Mouse (Mus musculus): Measurements from ENCODE around the gene Cd300a. TPM values are rescaled to one million over a fixed set of nuclear protein-coding genes. Genes with fewer than 3 reads are reported as not detected.

Gene Cd300a
- total RNA-seq (2015) (7.7 and 8.9 TPM in 2 replicates), total RNA-seq (2017) (14.2 and 29.7 TPM in 2 replicates)

DNA sequence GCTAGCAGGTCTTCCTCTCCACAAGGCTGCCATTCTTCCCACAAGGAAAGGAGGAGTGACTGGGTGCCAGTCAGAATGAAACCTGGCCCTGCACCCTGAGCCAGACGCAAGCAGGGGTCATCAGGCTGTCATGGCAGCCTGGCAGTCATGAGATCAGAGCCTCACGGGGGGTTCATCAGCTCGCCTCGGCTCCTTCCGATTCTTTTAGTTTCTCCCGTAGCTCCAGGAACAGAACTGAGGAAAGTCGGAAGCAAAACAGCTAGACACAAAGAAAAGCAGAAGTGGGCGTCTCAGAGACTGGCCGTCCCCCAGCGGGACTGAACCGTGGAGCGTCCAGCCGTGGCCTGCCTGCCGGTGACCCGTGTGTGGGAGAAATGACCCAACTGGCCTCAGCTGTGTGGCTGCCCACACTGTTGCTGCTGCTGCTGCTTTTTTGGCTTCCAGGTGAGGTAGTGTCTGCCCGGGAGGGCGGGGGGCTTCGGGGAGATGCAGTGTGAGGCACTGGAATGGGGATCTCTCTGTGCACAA, at the start of gene Cd300a:
Gene Cd300a (plus strand): TSS at position 51 of the 528 bp plus-strand sequence.
- peak; percentile 80 for ATAC-seq (replicated peaks; ENCODE audit: poor library complexity)

DNA sequence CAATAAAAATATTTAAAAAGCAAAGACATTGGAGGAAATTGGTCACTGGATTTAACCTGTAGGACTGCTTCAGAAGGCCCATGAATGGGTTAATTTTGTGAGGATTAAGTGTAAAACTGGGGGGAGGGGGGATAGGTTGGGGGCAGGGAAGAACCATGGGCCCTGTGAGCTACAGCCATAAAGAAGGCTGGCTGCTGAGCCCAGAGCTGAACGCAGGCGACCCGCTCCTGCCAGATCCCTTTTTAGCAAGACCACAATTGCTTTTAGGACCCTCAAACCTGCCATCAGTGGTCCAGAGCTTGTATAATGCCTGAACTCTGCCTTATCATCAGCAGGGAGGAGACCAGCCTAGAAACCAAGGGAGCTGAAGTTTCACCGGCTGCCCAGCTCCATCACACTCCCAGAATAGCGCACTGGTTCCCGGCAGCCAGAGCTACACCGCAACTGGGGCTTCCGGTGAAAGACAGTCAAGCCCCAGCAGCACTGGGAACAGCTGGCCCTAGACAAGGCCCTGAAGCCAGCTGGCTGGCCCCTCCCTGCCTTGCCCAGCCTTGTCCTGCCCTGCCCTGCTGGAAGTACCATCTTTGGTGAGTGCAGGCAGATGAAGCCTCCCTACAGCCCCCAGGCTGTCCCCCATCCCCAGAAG, 45.9 kb upstream of the Cd300a start:
- peak; percentile 69 for ATAC-seq (replicated peaks; ENCODE audit: poor library complexity)

DNA sequence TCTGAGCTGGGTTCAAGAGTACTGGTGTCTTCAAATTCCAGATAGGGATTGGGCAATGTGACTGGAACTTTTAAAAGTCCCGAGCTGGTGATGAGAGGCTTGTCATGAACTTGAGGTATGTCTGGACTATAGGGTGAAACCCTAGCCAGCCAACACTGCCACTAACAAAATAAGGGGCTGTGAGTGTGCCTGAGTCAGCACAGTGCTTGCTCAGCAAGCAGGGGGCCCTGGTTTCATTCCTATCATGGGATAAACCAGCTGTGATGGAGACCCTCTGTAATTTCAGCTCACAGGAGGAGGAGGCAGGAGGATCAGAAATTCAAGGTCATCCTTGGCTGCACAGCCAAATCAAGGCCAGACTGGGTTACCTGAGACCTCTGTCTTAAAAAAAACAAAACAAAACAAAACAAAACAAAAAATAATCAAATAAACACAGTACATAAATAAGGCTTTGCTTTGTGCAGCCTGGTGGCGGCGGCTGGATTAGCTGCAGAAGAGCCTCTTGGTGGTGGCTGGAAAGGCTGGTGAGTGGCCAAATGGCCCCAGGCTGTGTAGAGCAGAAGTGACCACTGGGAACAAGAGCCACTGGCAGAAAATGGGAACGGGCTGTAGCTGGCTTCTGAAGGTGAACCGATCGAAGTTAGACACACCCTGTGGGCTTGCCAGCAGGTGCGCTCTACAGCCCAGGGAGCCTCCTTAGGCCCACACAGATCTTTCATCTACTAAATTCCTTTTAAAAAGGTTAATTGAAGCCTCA, 45.2 kb upstream of the Cd300a start:
- ATAC-seq (replicated peaks; ENCODE audit: poor library complexity), result no peak

DNA sequence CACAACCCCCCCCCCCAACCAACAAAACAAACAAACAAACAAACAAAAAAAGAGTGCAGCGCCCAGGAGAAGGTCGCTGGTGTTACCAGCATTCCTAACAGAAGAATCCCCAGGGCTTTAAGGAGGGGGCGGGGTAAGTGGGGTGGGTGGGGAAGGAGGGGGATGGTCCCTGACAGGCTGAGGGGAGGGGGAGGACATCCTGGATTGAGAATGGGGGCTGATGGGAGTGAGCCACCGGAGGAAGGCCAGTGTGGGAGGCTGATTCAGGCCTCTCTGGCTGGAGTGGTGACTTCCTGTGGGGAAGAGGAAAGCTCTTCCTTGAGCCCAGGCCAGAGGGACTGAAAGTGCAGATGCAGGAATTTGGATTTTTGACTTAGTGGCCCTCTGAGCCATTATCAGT, 43.5 kb upstream of the Cd300a start:
- ATAC-seq (replicated peaks; ENCODE audit: poor library complexity), result no peak

DNA sequence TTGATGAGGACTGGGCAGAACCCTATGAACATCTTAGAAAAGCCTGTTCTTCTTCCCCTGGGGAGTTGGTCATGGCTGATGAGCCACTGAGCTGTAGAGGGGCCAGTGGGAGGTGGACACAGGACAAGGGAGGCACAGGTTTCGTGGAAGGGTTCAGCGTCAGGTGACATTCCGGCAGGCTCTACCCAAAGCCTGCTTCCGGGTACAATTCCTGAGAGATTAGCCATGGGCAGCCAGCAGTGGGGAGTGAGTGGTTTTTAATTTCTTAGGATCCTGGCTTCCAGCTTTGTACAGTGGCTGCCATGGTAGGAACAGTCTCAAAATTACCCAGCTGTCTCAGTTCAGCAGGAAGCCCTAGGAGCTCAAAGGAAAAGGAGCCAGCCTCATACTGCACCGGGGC, 42.8 kb upstream of the Cd300a start:
- ATAC-seq (replicated peaks; ENCODE audit: poor library complexity), result no peak

DNA sequence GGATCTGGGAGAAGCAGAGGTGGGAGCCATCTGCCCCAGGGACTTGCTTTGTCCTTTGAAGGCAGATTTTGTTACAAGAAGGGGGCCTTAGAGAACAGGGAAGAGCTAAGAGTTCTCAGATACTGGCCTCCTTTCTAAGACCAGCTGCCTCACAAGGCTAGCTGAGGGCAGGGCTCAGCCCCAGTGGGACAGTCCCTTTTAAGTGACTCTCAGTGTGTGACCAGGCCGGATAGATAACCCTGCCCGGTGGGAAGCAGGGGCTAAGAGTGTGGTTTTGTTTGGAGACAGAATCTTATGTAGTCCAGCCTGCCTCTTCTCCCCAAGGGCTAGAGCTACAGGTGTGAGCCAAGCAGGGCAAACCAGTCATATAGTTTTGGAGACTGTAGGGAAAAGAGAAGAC, 40.3 kb upstream of the Cd300a start:
- no peak for ATAC-seq (replicated peaks; ENCODE audit: poor library complexity)

DNA sequence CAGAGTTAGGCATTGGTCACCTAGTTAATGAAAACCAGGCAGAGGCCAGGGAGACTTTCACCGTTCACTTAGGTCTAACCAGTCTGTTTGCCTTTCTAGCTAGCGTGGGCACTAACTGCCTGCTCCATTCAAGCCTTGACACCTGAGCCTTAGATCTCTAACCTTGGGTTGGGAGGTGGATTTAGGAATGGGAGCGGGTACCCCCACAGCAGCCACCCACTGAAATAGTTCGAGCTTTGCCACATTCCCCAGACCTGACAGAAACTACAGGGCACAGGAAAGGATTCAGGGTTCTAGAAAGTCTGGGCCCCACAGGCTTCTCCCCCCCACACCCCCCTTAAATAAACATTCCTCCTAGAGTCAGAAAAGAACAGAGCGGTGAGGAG, 39.8 kb upstream of the Cd300a start:
- ATAC-seq (replicated peaks; ENCODE audit: poor library complexity), result no peak

DNA sequence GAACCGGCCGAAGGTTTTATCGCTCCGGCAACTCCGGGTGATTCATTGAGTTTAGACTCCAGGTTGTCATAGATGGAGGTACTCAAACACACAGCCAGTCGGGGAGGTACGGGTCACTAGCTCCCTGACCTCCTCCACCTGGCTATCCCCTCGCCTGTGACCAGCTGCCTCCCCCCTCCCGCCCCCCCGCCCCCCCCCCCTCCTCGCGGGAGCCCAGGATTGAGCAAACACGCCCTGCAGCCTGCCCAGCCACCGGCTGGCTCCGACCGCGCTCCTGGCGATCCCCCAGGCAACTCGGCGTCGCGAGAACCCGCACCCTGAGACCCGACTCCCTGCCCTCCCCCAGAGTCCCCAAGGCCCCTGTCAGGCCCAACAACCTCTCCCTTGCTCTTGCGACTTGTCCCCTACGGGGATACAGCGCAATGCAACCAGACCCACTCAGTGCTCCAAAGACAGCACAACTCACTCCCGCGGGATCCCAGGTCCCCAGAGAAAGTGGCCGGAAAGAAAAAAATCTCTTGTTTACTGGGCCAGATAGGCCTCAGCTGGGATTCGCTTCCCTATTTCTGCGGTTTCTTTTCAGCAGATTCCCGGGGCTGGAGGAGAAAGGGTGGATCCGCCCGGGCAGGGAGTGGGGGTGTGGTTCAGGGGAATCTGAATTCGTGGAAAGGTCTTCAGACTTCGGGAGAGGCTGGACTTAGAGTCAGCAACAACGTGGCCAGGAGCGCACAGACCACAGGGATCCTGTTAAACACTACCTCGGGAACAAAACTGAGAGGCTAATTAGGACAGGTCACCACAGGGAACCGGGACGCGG, 39.2 kb upstream of the Cd300a start, which contains the start of gene Gprc5c:
Gene Gprc5c (plus strand): TSS at position 701 of the 817 bp plus-strand sequence.
- peak; percentile 10; the same call in 1 of the 2 replicates for ATAC-seq (replicated peaks; ENCODE audit: poor library complexity)

DNA sequence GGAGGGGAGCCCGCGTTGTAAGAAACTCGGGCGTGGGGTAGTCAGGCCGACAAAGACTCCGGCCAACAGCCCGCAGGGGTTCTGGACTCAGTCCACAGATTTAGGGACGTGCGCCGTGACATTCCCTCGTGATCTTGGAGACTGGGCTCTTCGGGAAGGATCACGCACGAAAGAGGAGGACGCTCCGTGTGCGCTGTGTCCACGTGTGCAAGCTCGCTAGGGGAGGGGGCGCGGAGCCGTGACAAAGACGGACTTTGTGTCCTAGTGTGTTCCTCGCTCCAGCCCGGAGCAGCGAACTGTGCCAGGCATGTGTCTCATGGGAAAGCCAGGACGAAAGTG, 38.6 kb upstream of the Cd300a start:
- no peak for ATAC-seq (replicated peaks; ENCODE audit: poor library complexity)

DNA sequence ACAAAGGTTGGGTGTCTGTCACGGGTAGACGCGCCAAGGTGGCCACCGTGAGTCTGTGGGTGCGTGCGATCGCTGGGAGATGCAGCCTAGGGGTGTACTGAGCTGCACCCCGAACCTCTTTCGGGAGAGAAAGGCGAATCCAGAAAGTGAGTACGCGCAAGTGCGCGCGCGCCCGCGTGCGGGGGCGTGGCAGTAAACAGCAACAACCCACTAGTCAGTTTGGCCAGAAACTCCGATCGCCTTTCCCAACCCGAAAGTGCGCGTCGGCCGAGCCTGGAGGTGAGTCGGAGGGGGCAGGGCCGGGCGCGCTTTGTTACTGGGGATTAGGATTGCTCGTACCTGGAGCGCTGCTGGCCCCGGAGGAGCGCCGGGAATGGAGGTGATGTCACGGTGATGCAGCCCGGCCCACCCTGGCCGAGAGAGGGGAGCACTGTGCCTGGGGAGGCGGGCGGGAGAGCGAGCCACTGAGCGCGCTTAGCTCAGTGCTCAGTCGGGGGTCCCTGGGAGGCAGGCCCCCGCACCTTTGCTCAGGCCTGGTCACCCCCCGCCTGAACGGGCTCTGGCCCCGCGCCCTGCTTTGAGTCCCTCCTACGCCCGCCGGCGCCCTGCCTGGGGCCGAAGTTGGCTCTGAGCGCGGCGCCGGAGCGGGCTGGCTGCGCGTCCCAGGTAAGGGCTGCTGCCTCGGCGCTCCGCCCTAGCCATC, 38.1 kb upstream of the Cd300a start:
- ATAC-seq (replicated peaks; ENCODE audit: poor library complexity), result 0 out of 2 replicates have a peak, but pooled peaks have one; percentile 16

DNA sequence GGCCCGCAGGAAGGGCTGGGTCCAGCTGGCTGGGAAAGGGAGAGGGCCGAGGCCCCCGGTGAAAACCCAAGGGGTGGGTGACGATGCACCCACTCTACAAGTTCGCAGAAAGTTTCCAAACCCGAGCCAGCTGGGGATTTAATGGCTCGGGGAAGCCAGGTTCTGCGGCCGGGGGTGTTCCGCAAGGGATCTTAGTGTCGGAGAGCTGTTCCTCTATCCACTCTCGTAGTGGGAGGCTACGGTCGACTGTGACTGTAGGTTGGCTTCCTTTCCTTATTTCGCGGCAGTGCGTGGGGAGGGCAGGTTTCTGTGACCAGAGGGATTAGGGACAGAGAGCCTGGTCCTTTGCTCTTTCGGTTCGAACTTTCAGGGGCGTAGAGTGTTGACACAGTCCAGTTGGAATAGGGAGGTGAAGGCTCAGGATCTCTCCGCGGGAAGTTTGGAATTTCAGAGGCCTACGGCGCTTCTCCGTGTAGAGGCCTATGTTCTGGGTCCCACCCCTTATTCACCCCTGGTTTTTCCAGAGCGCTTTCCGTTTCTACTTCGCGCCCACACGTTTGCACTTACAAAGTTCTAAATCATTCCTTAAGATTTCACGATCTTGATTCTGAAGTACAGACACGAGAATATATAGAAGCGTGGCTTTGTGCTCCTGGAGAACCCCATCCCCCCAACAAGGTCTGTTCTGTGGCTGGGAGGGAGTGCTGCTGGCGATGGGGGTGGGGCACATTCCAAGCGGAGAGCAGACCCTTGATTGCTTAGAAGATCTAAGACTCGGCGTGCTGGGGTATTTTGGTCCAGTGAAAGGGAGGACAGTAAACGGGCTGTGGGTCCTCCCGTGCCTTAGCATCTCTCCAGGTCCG, 37.3 kb upstream of the Cd300a start:
- peak; percentile 50 for ATAC-seq (replicated peaks; ENCODE audit: poor library complexity)

DNA sequence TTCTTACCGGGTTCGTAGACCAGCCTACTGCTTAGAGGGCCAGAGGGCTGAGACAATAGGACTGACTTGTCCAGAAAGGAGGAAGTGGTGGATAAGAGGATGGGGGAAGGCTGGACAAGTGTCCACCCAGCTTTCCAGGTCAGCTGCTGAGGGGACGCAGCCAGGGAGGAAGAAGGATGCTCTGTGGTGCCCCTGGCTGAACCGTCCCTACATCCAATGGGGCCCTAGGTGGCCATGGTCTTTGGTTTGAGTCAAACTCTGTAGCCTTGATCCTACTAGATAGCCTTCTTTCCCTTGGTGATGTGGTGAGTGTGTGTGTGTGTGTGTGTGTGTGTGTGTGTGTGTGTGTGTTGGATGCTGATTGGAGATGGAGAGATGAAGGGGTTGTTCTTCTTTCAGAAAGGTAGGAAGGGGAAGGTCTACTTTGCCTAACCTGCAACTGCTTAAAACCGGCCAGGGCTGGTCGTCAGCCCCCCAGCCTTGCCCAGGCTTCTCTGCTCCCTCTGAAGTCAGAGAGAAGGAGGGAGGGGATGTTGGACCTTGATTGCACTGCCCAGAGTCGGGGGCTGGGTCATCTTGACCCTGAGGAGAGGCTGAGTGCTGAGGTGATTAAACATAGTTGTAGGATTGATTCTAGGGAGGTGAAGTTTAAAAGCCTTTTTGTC, 36.5 kb upstream of the Cd300a start:
- ATAC-seq (replicated peaks; ENCODE audit: poor library complexity), result 0 out of 2 replicates have a peak, but pooled peaks have one; percentile 7

DNA sequence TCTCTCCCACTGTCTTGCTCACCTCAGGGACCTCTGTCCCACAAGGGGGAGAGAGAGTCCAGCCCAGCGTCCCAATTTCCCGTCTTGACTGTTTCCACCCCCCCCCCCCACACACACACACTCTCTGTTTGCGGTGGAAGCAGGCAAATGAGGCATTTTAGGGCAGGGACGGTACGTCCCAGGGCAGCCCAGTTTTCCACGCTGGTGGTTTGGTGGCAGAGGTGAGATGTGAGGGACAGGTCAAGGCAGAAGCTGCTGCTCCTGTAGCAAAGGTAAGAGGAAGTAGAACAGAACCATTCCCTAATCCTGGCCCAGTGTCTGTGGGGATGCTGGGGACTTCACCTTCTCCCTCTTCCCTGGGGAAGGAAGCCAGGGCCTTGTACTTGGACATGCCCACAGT, 35.3 kb upstream of the Cd300a start:
- ATAC-seq (replicated peaks; ENCODE audit: poor library complexity), result no peak

DNA sequence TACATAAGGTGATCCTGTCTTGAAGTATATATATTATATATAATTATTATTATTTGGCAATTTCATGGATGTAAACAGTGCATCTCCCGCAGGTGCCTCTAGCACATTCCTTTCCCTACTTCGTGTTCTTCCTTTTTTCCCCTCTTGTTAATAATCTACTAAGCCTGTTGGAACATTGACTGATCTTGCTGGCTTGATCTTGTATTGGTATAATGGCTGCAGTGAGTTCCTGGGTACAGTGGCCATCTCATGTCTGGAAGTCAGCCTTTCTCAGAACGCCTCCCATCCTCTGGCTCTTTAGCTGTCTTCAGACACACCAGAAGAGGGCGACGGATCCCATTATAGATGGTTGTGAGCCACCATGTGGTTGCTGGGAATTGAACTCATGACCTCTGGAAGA, 33.7 kb upstream of the Cd300a start:
- ATAC-seq (replicated peaks; ENCODE audit: poor library complexity), result no peak

DNA sequence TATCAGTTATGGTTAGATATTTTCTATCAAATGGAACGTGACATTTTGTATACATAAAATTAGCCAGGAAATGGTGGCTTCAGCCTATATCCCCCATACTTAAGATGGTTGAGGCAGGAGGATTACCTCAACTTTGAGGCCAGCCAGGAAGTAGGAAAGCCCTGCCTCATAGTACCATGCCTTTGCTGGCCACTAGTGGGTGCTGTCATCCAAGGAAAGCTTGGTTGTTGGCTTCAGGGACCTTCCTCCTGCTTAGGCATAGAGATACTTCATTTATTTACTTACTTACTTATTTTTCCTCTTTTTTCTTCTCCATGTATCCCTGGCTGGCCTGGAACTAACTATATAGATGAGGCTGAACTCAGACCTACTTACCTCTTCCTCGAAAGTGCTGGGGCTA, 31.2 kb upstream of the Cd300a start:
- peak; percentile 66 for ATAC-seq (replicated peaks; ENCODE audit: poor library complexity)

DNA sequence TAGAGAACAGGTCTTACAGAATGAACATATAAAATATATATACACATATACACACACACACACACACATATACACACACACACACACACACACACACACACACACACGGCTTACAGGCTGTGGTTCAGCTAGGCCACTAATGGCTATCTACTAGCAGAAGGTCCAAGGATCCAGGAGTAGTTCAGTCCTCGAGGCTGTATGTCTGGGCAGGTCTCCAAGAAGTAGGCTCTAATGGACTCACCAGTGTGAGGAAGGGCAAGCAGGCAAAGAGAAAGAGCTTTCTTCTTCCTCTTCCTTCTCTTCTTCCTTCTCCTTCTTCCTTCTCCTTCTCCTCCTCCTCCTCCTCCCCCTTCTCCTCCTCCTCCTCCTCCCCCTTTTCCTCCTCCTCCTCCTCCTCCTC, 28.8 kb upstream of the Cd300a start:
- no peak for ATAC-seq (replicated peaks; ENCODE audit: poor library complexity)

DNA sequence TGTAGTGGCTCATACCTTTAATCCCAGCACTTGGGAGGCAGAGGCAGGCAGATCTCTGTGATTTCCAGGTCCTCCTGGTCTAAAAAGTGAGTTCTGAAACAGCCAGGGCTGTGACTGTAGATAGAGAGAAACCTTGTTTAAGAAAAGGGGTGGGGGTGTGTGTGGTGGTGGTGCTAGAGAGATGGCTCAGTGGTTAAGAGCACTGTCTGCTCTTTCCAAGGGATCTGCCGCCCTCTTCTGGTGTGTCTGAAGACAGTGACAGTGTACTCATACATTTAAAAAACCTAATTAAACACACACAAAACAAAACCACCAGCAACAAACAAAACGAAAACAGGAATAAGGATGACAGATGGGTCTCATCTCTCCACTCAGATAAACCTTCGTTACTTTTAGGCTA, 27.2 kb upstream of the Cd300a start:
- ATAC-seq (replicated peaks; ENCODE audit: poor library complexity), result no peak

DNA sequence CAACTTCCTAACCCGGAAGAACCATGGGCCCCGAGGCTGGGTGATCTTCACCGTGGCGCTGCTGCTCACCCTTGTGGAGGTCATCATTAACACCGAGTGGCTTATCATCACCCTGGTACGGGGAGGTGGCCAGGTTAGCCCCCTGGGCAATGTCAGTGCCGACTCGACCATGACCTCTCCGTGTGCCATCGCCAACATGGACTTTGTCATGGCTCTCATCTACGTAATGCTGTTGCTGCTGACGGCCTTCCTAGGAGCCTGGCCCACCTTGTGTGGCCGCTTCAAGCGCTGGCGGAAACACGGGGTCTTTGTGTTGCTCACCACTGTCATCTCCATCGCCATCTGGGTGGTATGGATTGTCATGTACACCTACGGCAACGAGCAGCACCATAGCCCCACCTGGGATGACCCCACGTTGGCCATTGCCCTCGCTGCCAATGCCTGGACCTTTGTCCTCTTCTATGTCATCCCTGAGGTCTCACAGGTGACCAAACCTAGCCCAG, 25.9 kb upstream of the Cd300a start:
- ATAC-seq (replicated peaks; ENCODE audit: poor library complexity), result no peak

DNA sequence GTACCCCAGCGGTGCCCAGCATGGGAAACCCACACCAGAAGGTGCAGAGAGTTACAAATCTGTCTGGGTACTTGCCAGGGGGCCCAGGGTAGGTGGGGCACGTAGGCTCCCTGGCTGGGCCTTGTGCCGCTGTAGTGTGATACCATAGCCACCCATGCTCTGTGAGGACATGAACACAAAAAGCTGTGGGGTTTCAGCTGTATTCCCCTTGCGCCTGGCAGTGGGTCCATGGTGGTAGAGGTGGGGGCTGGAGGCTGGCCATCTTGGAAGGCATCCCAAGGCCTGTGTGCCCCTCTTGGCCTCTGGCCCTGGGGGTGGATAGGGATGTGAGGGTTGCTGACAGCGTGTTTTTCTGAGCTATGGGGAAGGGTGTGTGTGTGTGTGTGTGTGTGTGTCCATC, 23.8 kb upstream of the Cd300a start:
- ATAC-seq (replicated peaks; ENCODE audit: poor library complexity), result no peak
